Mouse (Mus musculus) G1E (cell line): ENCODE measurements around the gene Vamp8.

Experiments
- CTCF ChIP-seq: IDR thresholded peaks from 2 replicates; pipeline ENCODE4 v1.5.1; 2012; ENCODE audit warnings: low read depth, low read length, inconsistent platforms, mixed read lengths
- GATA2 ChIP-seq: IDR thresholded peaks from 2 replicates; pipeline ENCODE4 v1.6.1; 2012; ENCODE audit warnings: low read depth, low read length, inconsistent platforms, borderline replicate concordance

GRCm38 (mm10) chr6:72429061-72429842, 38.7 kb upstream of the Vamp8 start:
- TF ChIP-seq CTCF (no peak), GATA2 (no peak)
